Mouse (Mus musculus) olfactory bulb, adult 2 months (tissue): Measurements from ENCODE around the gene Fggy.

Experiments
- CTCF ChIP-seq: fragments of 200-500 bp; IDR thresholded peaks from 2 replicates; pipeline ENCODE4 v1.5.1; 2012; ENCODE audit warnings: low read depth, mild to moderate bottlenecking, low read length, moderate library complexity; ENCODE audit not compliant: insufficient read depth
- POLR2A ChIP-seq: fragments of 200-500 bp; IDR thresholded peaks from 2 replicates; pipeline ENCODE4 v1.6.1; 2012; ENCODE audit warnings: mild to moderate bottlenecking, low read depth, low read length, moderate library complexity; ENCODE audit not compliant: insufficient read depth

DNA sequence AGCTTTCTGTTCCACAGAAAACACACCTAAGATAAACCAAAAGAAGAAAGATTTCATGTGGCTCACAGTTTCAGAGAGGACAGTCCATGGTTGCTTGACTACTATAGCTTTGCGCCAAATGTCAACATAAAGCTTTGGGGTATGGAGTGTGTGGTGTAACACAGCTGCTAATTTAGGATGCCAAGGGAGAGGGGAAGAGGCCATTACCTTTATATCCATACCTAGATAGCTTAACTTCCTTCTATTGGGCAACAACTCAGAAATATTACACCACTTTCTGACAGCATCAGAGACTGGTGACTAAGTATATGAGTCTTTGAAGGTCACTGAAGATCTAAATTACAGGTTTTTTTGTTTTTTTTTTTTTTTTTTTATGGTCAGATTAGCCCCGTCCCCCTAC, 169.1 kb downstream of the Fggy start:
- TF ChIP-seq CTCF = no peak
- no peak for TF ChIP-seq POLR2A
